In the genomic region with DNA sequence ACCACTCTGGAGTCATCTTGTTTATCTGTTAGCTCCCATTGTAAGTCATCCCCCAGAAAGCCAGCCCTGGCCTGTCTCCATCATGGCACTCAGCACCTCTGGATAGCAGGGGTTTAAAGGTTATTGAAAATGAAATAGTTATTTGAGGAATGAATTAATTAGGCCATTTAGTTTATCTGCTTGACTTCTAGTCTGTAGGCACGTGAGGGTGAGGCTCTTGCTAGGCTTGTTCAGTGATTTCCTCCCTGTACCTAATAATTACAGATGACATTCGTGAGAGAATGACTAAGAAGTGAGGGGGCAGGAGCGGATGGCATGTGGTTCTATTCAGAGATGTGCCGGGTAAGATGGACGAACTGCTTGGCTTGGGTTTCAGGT, we compare ENCODE assay signal across 8 mouse cellular contexts. TPM values are rescaled to one million over a fixed set of nuclear protein-coding genes. Genes with fewer than 3 reads are reported as not detected.
DNase-seq lines count a peak whose midpoint lies in the region; ATAC-seq lines count a peak whose summit lies in the region.

No protein-coding gene starts in this region.

- WGBS in kidney, embryonic 14.5 days: 81% methylated on average over 5 of the region's 5 CpGs
- 81% methylated on average over 5 of the region's 5 CpGs for WGBS in hindbrain, embryonic 14.5 days
- 85% methylated on average over 5 of the region's 5 CpGs for WGBS in midbrain, embryonic 15.5 days

- peak overlapping the region; percentile 70; the same call in 1 of the 2 replicates for H3K27ac ChIP-seq in kidney, embryonic 14.5 days (ENCODE audit: low read depth, low read length)
- no peak overlapping the region for H3K27ac ChIP-seq in hindbrain, embryonic 14.5 days
- no peak overlapping the region for H3K27ac ChIP-seq in midbrain, embryonic 15.5 days

- H3K9ac ChIP-seq in kidney, embryonic 14.5 days (ENCODE audit: low read depth, low read length): peak overlapping the region; percentile 51; the same call in 1 of the 2 replicates
- H3K9ac ChIP-seq in hindbrain, embryonic 14.5 days: peak overlapping the region; percentile 54
- peak overlapping the region; percentile 46; the same call in 1 of the 2 replicates for H3K9ac ChIP-seq in midbrain, embryonic 15.5 days

- intact Hi-C loops in gastrocnemius, postnatal 36 days (cut with DNase I): loop anchor here (5.0 kb wide), 1 partner anchor 141 kb away; no protein-coding TSS in a partner anchor

- H3K27me3 ChIP-seq in kidney, embryonic 14.5 days (ENCODE audit: control insufficient read depth, insufficient read depth, low read length): no peaks in the 10 kb centered on the region
- no peaks in the 10 kb centered on the region for H3K27me3 ChIP-seq in hindbrain, embryonic 14.5 days (ENCODE audit: control insufficient read depth, insufficient read depth, low read length)
- no peaks in the 10 kb centered on the region for H3K27me3 ChIP-seq in midbrain, embryonic 15.5 days (replicated peaks)

- 0 out of 2 replicates have a peak, but pooled peaks cover 2% of the 10 kb centered on the region for H3K9me3 ChIP-seq in kidney, embryonic 14.5 days (ENCODE audit: control insufficient read depth, low read length)
- H3K9me3 ChIP-seq in hindbrain, embryonic 14.5 days (ENCODE audit: control insufficient read depth, low read length): no peaks in the 10 kb centered on the region
- H3K9me3 ChIP-seq in midbrain, embryonic 15.5 days: no peaks in the 10 kb centered on the region

- peaks cover 19% of the 10 kb centered on the region for H3K4me1 ChIP-seq in kidney, embryonic 14.5 days (ENCODE audit: control insufficient read depth, insufficient read depth, low read length)
- peaks cover 10% of the 10 kb centered on the region for H3K4me1 ChIP-seq in hindbrain, embryonic 14.5 days (replicated peaks; ENCODE audit: control insufficient read depth, insufficient read depth, low read length)
- H3K4me1 ChIP-seq in midbrain, embryonic 15.5 days: peaks cover 12% of the 10 kb centered on the region

- peaks cover 7% of the 10 kb centered on the region; the same call in 1 of the 2 replicates for H3K36me3 ChIP-seq in kidney, embryonic 14.5 days (ENCODE audit: control insufficient read depth, insufficient read depth, low read length)
- H3K36me3 ChIP-seq in hindbrain, embryonic 14.5 days (replicated peaks; ENCODE audit: control insufficient read depth, insufficient read depth): peaks cover 9% of the 10 kb centered on the region
- no peaks in the 10 kb centered on the region for H3K36me3 ChIP-seq in midbrain, embryonic 15.5 days (replicated peaks)

- H3K4me2 ChIP-seq in kidney, embryonic 14.5 days (replicated peaks; ENCODE audit: low read depth, low read length): peak overlapping the region; percentile 91
- H3K4me2 ChIP-seq in hindbrain, embryonic 14.5 days (replicated peaks): peak overlapping the region; percentile 69
- H3K4me2 ChIP-seq in midbrain, embryonic 15.5 days: peak overlapping the region; percentile 82

- peak overlapping the region; percentile 83 for H3K4me3 ChIP-seq in kidney, embryonic 14.5 days (ENCODE audit: low read length)
- peak overlapping the region; percentile 76 for H3K4me3 ChIP-seq in hindbrain, embryonic 14.5 days (replicated peaks; ENCODE audit: low read length)
- H3K4me3 ChIP-seq in midbrain, embryonic 15.5 days: peak overlapping the region; percentile 81

- no peak for ATAC-seq in kidney, embryonic 14.5 days (ENCODE audit: low FRiP score, low TSS enrichment)
- no peak for ATAC-seq in hindbrain, embryonic 14.5 days (ENCODE audit: low FRiP score)
- ATAC-seq in midbrain, embryonic 15.5 days (replicated peaks): no peak

- no peak for DNase-seq in kidney, adult 9 months
- DNase-seq in brain, adult 2 months (ENCODE audit: low read depth, low spot score): peak; percentile 16
- DNase-seq in hindbrain, embryonic 14.5 days (ENCODE audit: low spot score): no peak
- no peak for DNase-seq in gastrocnemius, postnatal 36 days
- DNase-seq in adrenal gland, adult (ENCODE audit: inconsistent age in 2 of 2, low spot score in 1 of 2): no peak
- no peak for DNase-seq in yolk sac, embryonic 10.5 days (ENCODE audit: low spot score)

RNA-seq across cellular contexts. Expression of a gene that starts 0.7 kb away (rescaled TPM):
- polyA plus RNA-seq in kidney, embryonic 14.5 days (2014; fragmentation: Nextera tagmentation; extraction: Ambion mirVana): 104 and 110 TPM in 2 replicates
- polyA plus RNA-seq in hindbrain, embryonic 14.5 days (2014; fragmentation: Nextera tagmentation; extraction: Ambion mirVana): 108 and 118 TPM in 2 replicates
- polyA plus RNA-seq in midbrain, embryonic 15.5 days (2015; fragmentation: Nextera tagmentation; extraction: Ambion mirVana): 108 and 113 TPM in 2 replicates
- total RNA-seq in gastrocnemius, postnatal 36 days (2021): 10 to 100 TPM; 43.1 to 48.1 TPM

RNA-seq across cellular contexts. Expression of a gene that starts 9.6 kb away (rescaled TPM):
- 829 and 1,167 TPM in 2 replicates for polyA plus RNA-seq in kidney, embryonic 14.5 days (2014; fragmentation: Nextera tagmentation; extraction: Ambion mirVana)
- 793 and 981 TPM in 2 replicates for polyA plus RNA-seq in hindbrain, embryonic 14.5 days (2014; fragmentation: Nextera tagmentation; extraction: Ambion mirVana)
- polyA plus RNA-seq in midbrain, embryonic 15.5 days (2015; fragmentation: Nextera tagmentation; extraction: Ambion mirVana): 656 and 712 TPM in 2 replicates
- total RNA-seq in gastrocnemius, postnatal 36 days (2021): 1,000 to 10,000 TPM in 1 of 2 experiments, 100 to 1,000 TPM in 1; 994 to 1,118 TPM

RNA-seq across cellular contexts. Expression of a gene that starts 23.0 kb away (rescaled TPM):
- 0.96 and 3.2 TPM in 2 replicates for polyA plus RNA-seq in kidney, embryonic 14.5 days (2014; fragmentation: Nextera tagmentation; extraction: Ambion mirVana)
- 0.82 and 0.93 TPM in 2 replicates for polyA plus RNA-seq in hindbrain, embryonic 14.5 days (2014; fragmentation: Nextera tagmentation; extraction: Ambion mirVana)
- 0.50 and 0.79 TPM in 2 replicates for polyA plus RNA-seq in midbrain, embryonic 15.5 days (2015; fragmentation: Nextera tagmentation; extraction: Ambion mirVana)
- total RNA-seq in gastrocnemius, postnatal 36 days (2021): not detected

RNA-seq across cellular contexts. Expression of a gene that starts 34.7 kb away (rescaled TPM):
- polyA plus RNA-seq in kidney, embryonic 14.5 days (2014; fragmentation: Nextera tagmentation; extraction: Ambion mirVana): 97.0 and 115 TPM in 2 replicates
- 75.0 and 80.5 TPM in 2 replicates for polyA plus RNA-seq in hindbrain, embryonic 14.5 days (2014; fragmentation: Nextera tagmentation; extraction: Ambion mirVana)
- 63.8 and 79.7 TPM in 2 replicates for polyA plus RNA-seq in midbrain, embryonic 15.5 days (2015; fragmentation: Nextera tagmentation; extraction: Ambion mirVana)
- 10 to 100 TPM; 23.4 to 24.7 TPM for total RNA-seq in gastrocnemius, postnatal 36 days (2021)

RNA-seq across cellular contexts. Expression of a gene that starts 57.9 kb away (rescaled TPM):
- polyA plus RNA-seq in kidney, embryonic 14.5 days (2014; fragmentation: Nextera tagmentation; extraction: Ambion mirVana): 96.8 and 139 TPM in 2 replicates
- polyA plus RNA-seq in hindbrain, embryonic 14.5 days (2014; fragmentation: Nextera tagmentation; extraction: Ambion mirVana): 102 and 106 TPM in 2 replicates
- polyA plus RNA-seq in midbrain, embryonic 15.5 days (2015; fragmentation: Nextera tagmentation; extraction: Ambion mirVana): 114 and 118 TPM in 2 replicates
- 10 to 100 TPM; 19.2 to 21.2 TPM for total RNA-seq in gastrocnemius, postnatal 36 days (2021)
